Mouse (Mus musculus) heart, embryonic 12.5 days (tissue): ENCODE data around the gene Slc22a2. TPM values are rescaled to one million over a fixed set of nuclear protein-coding genes. Genes with fewer than 3 reads are reported as not detected.
"Not testable (repeated sequence)": the region's sequence is repeated elsewhere in the genome, so short reads cannot be mapped to it uniquely, and the experiment has no call there.

Experiments used
- ATAC-seq: fragments of 200-750 bp; cut with Nextera tagmentation; 2 replicates; pipeline ENCODE4 v1.8.0; 2017; ENCODE audit warnings: moderate TSS enrichment, moderate library complexity; ENCODE audit not compliant: insufficient number of reproducible peaks, low FRiP score
- H3K27ac ChIP-seq: fragments of 300-500 bp; sonication (generic); 2 replicates; pipeline ENCODE4 v1.5.1; 2016; ENCODE audit warnings: mild to moderate bottlenecking, moderate library complexity; ENCODE audit not compliant: poor library complexity, severe bottlenecking
- H3K27me3 ChIP-seq: fragments of 300-500 bp; sonication (generic); replicated peaks from 2 replicates; pipeline ENCODE4 v1.6.1; 2016; ENCODE audit warnings: mild to moderate bottlenecking, moderate library complexity
- H3K36me3 ChIP-seq: fragments of 300-500 bp; sonication (generic); 2 replicates; pipeline ENCODE4 v1.6.1; 2016; ENCODE audit warnings: mild to moderate bottlenecking, moderate library complexity
- H3K4me1 ChIP-seq: fragments of 300-500 bp; sonication (generic); replicated peaks from 2 replicates; pipeline ENCODE4 v1.6.1; 2016; ENCODE audit warnings: mild to moderate bottlenecking
- H3K4me2 ChIP-seq: fragments of 300-500 bp; sonication (generic); 2 replicates; pipeline ENCODE4 v1.6.1; 2016; ENCODE audit warnings: mild to moderate bottlenecking, moderate library complexity
- H3K4me3 ChIP-seq: fragments of 300-500 bp; sonication (generic); 2 replicates; pipeline ENCODE4 v1.5.1; 2016; ENCODE audit warnings: mild to moderate bottlenecking
- H3K9ac ChIP-seq: fragments of 300-500 bp; sonication (generic); 2 replicates; pipeline ENCODE4 v1.6.1; 2016; ENCODE audit warnings: mild to moderate bottlenecking, moderate library complexity
- H3K9me3 ChIP-seq: fragments of 300-500 bp; sonication (generic); replicated peaks from 2 replicates; pipeline ENCODE4 v1.6.1; 2016; ENCODE audit warnings: mild to moderate bottlenecking, moderate library complexity
- WGBS: fragments of 180-500 bp; shearing (Covaris S2); methylation state at CpG from one replicate; pipeline ENCODE4 v1.1.7; 2016; 5-methylcytosine and 5-hydroxymethylcytosine counted together
- polyA plus RNA-seq: library from polyadenylated mRNA; unstranded; fragments of >200 nt; fragmentation: Nextera tagmentation; extraction: Ambion mirVana; gene quantifications from 2 replicates; pipeline ENCODE4 v1.2.1, GENCODE M21; 2016

Gene Slc22a2
- polyA plus RNA-seq = not detected in 2 replicates

DNA sequence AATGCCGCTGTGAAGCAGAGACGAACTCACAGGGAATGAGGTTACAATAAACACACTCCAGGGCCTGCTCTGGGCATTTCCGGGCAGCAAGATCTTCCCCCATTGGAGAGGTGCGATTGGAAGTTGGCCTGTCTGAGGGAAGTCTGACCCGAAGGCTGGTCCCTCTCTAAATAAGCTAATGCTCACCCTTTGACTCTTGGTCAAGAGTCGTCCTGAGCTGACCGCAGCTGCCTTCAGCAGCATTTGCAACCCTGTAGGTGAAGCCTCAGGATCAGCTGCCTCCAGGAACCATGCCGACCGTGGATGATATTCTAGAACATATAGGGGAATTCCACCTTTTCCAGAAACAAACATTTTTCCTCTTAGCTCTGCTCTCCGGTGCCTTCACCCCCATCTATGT, at the start of gene Slc22a2:
Gene Slc22a2, plus strand, starts transcription at position 142 of the 400 bp plus-strand sequence.
- no peaks in the 10 kb centered on the region for H3K9me3 ChIP-seq
- peaks cover 10% of the 10 kb centered on the region for H3K4me1 ChIP-seq
- no peak for ATAC-seq
- no peak within 1 kb of the TSS for H3K27ac ChIP-seq
- no peak within 1 kb of the TSS for H3K9ac ChIP-seq
- no peak within 1 kb of the TSS for H3K4me2 ChIP-seq
- H3K4me3 ChIP-seq = no peak within 1 kb of the TSS
- H3K27me3 ChIP-seq = peaks cover 19% of the 10 kb centered on the region
- H3K36me3 ChIP-seq = no peaks in the 10 kb centered on the region
- WGBS = 72% methylated on average over 10 of the region's 10 CpGs

DNA sequence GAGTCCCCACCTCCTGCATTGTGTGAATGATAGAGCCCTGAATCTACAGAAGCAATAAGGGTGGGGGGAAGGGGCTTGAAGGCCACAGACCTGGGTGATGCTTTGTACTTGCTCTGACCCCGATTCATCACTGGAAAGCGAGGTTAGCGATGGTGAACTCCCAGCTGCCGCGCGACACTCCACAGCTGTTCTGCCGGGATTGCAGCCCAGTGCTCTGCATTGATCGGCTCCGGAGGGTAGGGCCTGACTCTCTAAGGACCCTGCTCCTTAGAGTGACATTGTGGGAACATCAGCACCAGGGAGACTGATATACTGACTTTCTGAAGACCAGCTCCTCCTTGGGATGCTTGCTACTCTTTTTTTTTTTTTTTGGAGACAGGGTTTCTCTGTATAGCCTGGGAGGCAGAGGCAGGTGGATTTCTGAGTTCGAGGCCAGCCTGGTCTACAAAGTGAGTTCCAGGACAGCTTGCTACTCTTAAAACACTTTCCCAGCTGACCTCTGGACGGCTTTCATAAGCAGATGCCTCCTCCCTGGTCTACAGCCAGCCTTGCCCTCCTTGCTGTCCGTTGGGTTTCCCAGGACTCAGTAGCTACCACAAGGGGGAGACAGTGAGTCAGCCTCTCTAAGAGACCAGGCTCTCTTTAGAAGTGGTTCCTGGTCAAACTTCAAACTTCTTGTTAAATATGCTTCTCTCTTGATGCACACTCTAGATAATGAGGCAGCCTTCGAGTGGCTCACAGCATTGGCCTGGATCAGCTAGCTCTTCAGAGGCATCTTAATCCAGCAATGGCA, 49.4 kb upstream of the Slc22a2 start:
- Histone ChIP-seq H3K36me3 (no peaks in the 10 kb centered on the region), H3K9me3 (no peaks in the 10 kb centered on the region), H3K27me3 (no peaks in the 10 kb centered on the region), H3K27ac (no peak overlapping the region), H3K4me3 (no peak overlapping the region), H3K4me2 (no peak overlapping the region), H3K4me1 (peaks cover 10% of the 10 kb centered on the region), H3K9ac (no peak overlapping the region)
- 62% methylated on average over 13 of the region's 13 CpGs for WGBS
- no peak for ATAC-seq

DNA sequence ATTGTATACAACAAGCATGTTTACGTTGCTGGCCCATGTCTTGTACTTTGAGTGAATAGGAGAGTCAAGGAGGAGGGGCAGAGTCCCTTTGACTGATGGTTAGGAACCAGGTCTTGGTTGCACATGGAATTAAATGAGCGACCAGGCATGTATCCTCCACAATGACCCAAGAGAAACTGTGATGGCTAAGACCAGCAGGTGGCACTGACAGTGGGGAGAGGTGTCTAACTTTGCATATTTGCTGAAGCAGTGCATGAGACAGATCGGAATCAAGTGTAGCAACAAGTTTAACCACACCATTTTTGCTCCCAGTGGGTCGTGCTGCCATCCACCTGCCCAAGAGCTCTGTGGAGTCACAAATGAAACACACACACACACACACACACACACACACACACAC, 21.7 kb upstream of the Slc22a2 start:
- H3K9me3 ChIP-seq = peaks cover 15% of the 10 kb centered on the region
- H3K4me3 ChIP-seq = no peak overlapping the region
- ATAC-seq = no peak
- H3K27me3 ChIP-seq = no peaks in the 10 kb centered on the region
- no peak overlapping the region for H3K27ac ChIP-seq
- H3K4me2 ChIP-seq = no peak overlapping the region
- H3K4me1 ChIP-seq = no peaks in the 10 kb centered on the region
- WGBS = 76% methylated on average over 4 of the region's 4 CpGs
- H3K9ac ChIP-seq = no peak overlapping the region
- no peaks in the 10 kb centered on the region for H3K36me3 ChIP-seq

DNA sequence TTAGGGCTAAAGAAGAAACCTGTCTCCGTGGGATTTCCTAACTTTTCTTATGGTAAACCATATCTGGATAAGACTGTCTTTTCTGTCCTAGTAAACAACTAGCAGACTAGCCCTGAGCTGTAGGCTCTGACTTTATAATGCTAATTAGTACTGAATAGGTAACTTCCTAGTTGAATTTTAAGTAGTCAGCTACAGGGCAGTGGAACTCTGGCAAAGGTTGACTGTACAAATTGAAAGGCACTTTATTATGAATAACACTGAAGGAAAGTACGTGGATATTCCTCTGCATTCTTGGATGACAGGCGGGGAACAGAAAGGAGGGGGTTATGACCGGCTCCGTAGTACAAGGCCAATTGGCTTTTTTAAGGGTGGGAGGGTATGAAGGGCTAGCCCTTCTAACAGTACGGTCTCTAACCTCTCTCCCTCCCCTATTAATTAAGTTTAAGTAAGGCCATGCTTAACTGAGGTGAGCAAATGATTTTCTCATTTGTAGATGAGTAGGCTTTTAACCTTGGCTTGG, 19.4 kb upstream of the Slc22a2 start:
- WGBS = 77% methylated on average over 6 of the region's 6 CpGs

DNA sequence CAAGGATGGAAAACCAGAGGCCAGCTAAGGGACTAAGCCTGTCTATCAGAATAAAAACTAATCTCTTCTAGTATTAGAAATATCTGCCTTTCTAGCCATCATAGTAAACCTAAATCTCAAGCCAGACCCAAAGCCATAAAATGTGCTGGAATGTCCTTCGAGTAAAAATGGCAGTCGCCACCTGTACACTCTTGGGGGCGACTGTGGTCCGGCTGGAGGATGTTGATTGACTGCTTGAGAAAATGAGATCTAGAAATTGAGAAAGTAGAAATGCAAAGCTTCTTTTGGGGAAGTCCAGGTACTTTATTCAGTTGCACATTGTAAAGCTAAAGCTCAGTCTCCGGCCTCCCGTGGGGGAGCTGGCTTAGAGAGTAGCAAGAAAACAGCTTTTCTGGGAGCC, 18.5 kb upstream of the Slc22a2 start:
- no peak for ATAC-seq
- Histone ChIP-seq H3K4me1 (no peaks in the 10 kb centered on the region), H3K9ac (no peak overlapping the region), H3K27me3 (no peaks in the 10 kb centered on the region), H3K27ac (no peak overlapping the region), H3K36me3 (no peaks in the 10 kb centered on the region), H3K4me3 (no peak overlapping the region), H3K4me2 (no peak overlapping the region), H3K9me3 (0 out of 2 replicates have a peak, but pooled peaks cover 3% of the 10 kb centered on the region)
- 94% methylated on average over 6 of the region's 6 CpGs for WGBS

More for the DNA sequence above, 19.4 kb upstream of the Slc22a2 start:
- H3K27me3 ChIP-seq, ATAC-seq, H3K4me1 ChIP-seq, H3K4me3 ChIP-seq, H3K27ac ChIP-seq, H3K4me2 ChIP-seq, H3K9ac ChIP-seq, H3K36me3 ChIP-seq, H3K9me3 ChIP-seq: not testable (repeated sequence)

DNA sequence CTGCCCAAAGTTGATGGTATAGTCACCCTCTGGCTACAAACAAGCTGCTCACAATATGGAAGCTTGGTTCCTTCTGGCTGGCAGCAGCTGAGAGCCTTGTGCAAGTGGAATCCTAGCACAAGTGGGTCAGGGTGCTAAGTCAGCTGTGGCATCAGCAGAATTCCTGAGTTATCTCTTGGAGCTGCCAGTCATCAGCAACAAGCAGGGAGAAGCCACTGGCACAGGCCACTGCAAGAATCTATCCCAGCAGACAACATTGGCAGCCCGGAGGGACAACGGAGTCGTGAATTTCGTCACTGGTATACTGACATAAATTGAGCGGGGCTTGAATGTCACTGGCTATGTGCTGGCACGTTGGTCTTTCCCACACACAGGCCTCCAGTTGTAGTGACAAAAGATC, 12.6 kb upstream of the Slc22a2 start:
- no peak overlapping the region for H3K4me3 ChIP-seq
- no peaks in the 10 kb centered on the region for H3K36me3 ChIP-seq
- H3K4me2 ChIP-seq = 0 out of 2 replicates have a peak overlapping the region, but pooled peaks have one; percentile 9
- no peaks in the 10 kb centered on the region for H3K27me3 ChIP-seq
- no peaks in the 10 kb centered on the region for H3K9me3 ChIP-seq
- 39% methylated on average over 6 of the region's 6 CpGs for WGBS
- no peak overlapping the region for H3K27ac ChIP-seq
- H3K9ac ChIP-seq = no peak overlapping the region
- H3K4me1 ChIP-seq = peaks cover 15% of the 10 kb centered on the region
- no peak for ATAC-seq

DNA sequence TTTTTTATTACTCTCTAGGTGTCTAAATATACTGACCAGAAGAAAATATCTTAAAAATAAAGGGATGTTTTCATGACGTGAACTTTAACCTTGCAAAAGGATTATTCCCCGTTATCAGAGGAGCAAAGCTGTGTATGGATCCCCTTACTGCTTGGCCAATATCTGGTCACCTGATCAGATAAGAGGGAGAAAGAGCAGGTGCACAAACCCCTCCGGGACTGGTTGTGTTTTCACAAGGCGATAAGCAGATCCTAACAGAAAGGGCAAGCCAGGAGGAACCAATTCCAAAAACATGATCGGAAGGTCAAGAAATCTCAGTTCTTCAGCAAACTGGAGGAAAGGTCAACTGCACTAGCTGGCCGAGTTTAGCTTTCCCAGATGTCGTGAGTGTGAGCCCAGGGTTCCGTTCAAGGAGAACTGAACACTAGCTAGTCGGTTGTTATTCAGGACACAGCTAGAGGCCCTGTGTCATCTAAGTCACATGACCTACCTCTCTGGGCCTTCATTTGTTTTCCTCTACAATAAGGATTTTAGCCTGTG, 11.9 kb upstream of the Slc22a2 start:
- 45% methylated on average over 9 of the region's 9 CpGs for WGBS
- H3K9ac ChIP-seq = no peak overlapping the region
- H3K36me3 ChIP-seq = no peaks in the 10 kb centered on the region
- peaks cover 15% of the 10 kb centered on the region for H3K4me1 ChIP-seq
- no peak overlapping the region for H3K27ac ChIP-seq
- H3K9me3 ChIP-seq = no peaks in the 10 kb centered on the region
- H3K27me3 ChIP-seq = no peaks in the 10 kb centered on the region
- H3K4me3 ChIP-seq = no peak overlapping the region
- ATAC-seq = no peak
- no peak overlapping the region for H3K4me2 ChIP-seq

DNA sequence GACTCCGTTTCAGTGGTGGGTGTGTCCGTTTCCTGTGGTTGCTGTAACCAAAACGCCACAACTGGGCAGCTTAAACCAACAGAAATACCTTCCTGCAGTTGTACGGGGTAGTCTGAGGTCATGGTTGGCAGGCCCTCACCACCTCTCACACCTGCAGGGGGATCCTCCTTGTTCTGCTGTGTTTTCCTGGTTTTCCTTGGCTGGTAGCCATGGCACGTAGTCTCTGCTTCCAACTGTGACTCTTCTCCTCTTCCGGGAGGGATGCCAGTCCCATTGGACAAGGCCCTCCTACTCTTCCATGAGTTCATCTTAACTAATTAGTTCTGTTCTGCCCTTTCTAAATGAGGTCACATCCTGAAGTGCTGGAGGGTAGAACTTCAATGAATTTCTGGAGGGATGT, 8.5 kb upstream of the Slc22a2 start:
- Histone ChIP-seq H3K4me1 (peaks cover 15% of the 10 kb centered on the region), H3K27ac (no peak overlapping the region), H3K9ac (no peak overlapping the region), H3K4me3 (no peak overlapping the region), H3K27me3 (no peaks in the 10 kb centered on the region), H3K4me2 (no peak overlapping the region), H3K9me3 (no peaks in the 10 kb centered on the region), H3K36me3 (no peaks in the 10 kb centered on the region)
- 77% methylated on average over 6 of the region's 6 CpGs for WGBS
- no peak for ATAC-seq

DNA sequence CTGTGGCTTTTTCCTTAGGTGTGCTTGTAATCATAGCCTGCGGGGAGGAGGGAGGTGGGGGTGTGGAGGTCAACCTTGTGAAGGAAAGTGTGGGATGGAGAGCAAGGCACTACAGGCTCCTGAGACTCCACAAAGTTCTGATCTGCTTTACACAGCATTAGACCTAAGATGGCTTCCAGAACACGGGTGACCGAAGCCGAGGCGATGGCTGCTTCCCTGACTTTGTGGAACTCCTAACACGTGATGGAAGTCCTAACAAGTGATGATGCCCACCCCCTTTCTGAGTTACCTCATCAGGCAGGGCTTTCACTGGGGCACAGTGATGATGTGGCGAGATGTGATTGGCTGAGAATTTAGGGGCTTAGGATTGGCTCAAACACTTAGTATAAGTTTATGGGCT, 6.8 kb upstream of the Slc22a2 start:
- H3K4me2 ChIP-seq = no peak overlapping the region
- H3K4me3 ChIP-seq = no peak overlapping the region
- peaks cover 2% of the 10 kb centered on the region for H3K4me1 ChIP-seq

DNA sequence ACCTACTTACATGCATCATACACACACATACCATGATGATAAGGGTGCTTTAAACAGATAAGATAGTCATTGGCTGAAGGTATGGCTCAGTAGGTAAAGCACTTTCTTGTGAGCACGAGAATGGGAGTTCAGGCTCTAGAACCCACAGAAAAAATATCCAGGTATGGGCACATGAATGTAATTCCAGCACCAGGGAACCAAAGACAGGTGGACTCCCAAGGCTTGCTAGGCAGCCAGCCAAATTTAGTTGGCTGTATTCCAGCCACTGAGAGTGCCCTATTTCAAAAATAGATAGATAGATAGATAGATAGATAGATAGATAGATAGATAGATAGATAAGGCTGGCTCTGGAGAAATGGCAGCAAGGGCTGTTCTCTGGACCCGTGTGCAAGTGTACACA, 1.4 kb downstream of the Slc22a2 start:
- Histone ChIP-seq H3K4me2 (no peak overlapping the region), H3K4me1 (peaks cover 10% of the 10 kb centered on the region), H3K9ac (no peak overlapping the region), H3K9me3 (no peaks in the 10 kb centered on the region), H3K36me3 (no peaks in the 10 kb centered on the region), H3K4me3 (no peak overlapping the region), H3K27me3 (peaks cover 19% of the 10 kb centered on the region), H3K27ac (no peak overlapping the region)
- no peak for ATAC-seq
- 74% methylated on average over 2 of the region's 2 CpGs for WGBS

More for the DNA sequence above, 6.8 kb upstream of the Slc22a2 start:
- no peak for ATAC-seq
- 86% methylated on average over 7 of the region's 7 CpGs for WGBS
- Histone ChIP-seq H3K9me3 (no peaks in the 10 kb centered on the region), H3K27ac (no peak overlapping the region), H3K9ac (no peak overlapping the region), H3K36me3 (no peaks in the 10 kb centered on the region), H3K27me3 (0 out of 2 replicates have a peak, but pooled peaks cover 5% of the 10 kb centered on the region)

DNA sequence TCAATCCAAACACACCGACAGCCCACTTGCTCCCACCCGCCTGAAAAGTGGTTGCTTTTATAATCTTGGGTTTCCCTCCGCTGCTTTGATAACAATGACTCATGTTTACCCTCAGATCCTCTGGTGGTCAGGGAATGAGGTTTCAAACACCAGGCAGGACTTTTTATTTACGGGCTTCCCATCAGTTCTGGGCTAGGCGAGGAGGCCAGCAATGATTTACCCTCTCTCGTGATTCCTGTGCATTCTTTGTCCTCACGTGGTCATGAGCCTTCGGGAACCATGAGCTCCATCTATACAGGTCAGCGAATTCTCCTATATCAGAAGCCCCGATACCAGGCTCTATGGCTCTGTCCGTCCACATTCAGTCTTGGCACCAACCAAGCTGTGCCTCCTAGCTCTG, 3.0 kb downstream of the Slc22a2 start:
- Histone ChIP-seq H3K4me2 (no peak overlapping the region), H3K27ac (no peak overlapping the region), H3K9ac (no peak overlapping the region), H3K36me3 (no peaks in the 10 kb centered on the region), H3K4me3 (no peak overlapping the region), H3K27me3 (peaks cover 13% of the 10 kb centered on the region), H3K4me1 (peaks cover 10% of the 10 kb centered on the region), H3K9me3 (no peaks in the 10 kb centered on the region)
- ATAC-seq = no peak
- 69% methylated on average over 11 of the region's 11 CpGs for WGBS
